Mouse (Mus musculus): ENCODE data around the gene Mnat1. TPM values are rescaled to one million over a fixed set of nuclear protein-coding genes. Genes with fewer than 3 reads are reported as not detected.

Mnat1 gene
- polyA plus RNA-seq, 1 experiment = 30.9 TPM

GRCm38 (mm10) chr12:73266597-73266996 lies 143.1 kb downstream of the Mnat1 start:
- TF ChIP-seq CEBPB (IDR thresholded peaks at IDR 0.05; ENCODE audit: low read depth) (no peak), USF1 (IDR thresholded peaks at IDR 0.05; ENCODE audit: low read depth) (no peak), MYOD1 (IDR thresholded peaks at IDR 0.05; ENCODE audit: control insufficient read depth, insufficient read length, low read depth) (no peak), MAX (IDR thresholded peaks at IDR 0.05) (no peak)
- Histone ChIP-seq H3K27me3 (ENCODE audit: control insufficient read depth, insufficient read depth, insufficient read length) (no peaks in the 10 kb centered on the region), H3K79me2 (ENCODE audit: control insufficient read depth, insufficient read depth) (no peaks in the 10 kb centered on the region), H3ac (ENCODE audit: control insufficient read depth, insufficient read length, low read depth) (no peak overlapping the region), H3K36me3 (ENCODE audit: control insufficient read depth, insufficient read depth) (no peaks in the 10 kb centered on the region), H3K79me3 (ENCODE audit: low read depth) (peaks cover 2% of the 10 kb centered on the region), H3K4me3 (ENCODE audit: insufficient read depth, poor library complexity, severe bottlenecking) (no peak overlapping the region)

DNA sequence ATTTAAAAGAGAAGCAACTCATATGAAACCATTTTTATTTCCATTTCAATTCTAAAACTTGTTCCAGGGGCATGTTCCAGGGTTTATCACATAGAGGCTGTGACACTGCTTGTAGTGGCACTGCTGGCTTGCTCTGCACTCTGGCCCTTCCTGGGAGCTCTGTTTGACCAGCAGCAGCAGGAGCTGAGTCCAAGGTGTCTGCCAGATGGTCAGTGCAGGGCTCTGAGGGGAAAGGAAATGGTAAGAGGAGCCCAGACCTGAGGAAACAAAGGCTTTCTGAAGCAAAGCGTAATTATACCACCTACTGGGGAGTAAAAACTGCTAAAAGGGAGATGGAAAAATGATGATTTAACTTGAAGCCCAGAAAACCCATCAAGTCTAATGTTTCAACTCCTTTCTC lies 145.0 kb downstream of the Mnat1 start:
- H3ac ChIP-seq (ENCODE audit: control insufficient read depth, insufficient read length, low read depth) = no peak overlapping the region
- H3K79me3 ChIP-seq (ENCODE audit: low read depth) = peaks cover under 1% of the 10 kb centered on the region
- peaks cover 9% of the 10 kb centered on the region for H3K36me3 ChIP-seq (ENCODE audit: control insufficient read depth, insufficient read depth)
- no peaks in the 10 kb centered on the region for H3K79me2 ChIP-seq (ENCODE audit: control insufficient read depth, insufficient read depth)
- no peaks in the 10 kb centered on the region for H3K27me3 ChIP-seq (ENCODE audit: control insufficient read depth, insufficient read depth, insufficient read length)
- TF ChIP-seq FOSL1 (IDR thresholded peaks at IDR 0.05; ENCODE audit: insufficient read depth, low read length, poor library complexity, severe bottlenecking) (no peak), MAX (IDR thresholded peaks at IDR 0.05) (no peak), MYOD1 (IDR thresholded peaks at IDR 0.05; ENCODE audit: control insufficient read depth, insufficient read length, low read depth) (no peak), CTCF (IDR thresholded peaks at IDR 0.05; ENCODE audit: control insufficient read depth, insufficient read depth, insufficient read length) (no peak), CEBPB (IDR thresholded peaks at IDR 0.05; ENCODE audit: low read depth) (no peak), USF1 (IDR thresholded peaks at IDR 0.05; ENCODE audit: low read depth) (no peak), MYOG (IDR thresholded peaks at IDR 0.05; ENCODE audit: control insufficient read depth, extremely low read depth, insufficient read length) (no peak)
- no peak overlapping the region for H3K4me3 ChIP-seq (ENCODE audit: insufficient read depth, poor library complexity, severe bottlenecking)

DNA sequence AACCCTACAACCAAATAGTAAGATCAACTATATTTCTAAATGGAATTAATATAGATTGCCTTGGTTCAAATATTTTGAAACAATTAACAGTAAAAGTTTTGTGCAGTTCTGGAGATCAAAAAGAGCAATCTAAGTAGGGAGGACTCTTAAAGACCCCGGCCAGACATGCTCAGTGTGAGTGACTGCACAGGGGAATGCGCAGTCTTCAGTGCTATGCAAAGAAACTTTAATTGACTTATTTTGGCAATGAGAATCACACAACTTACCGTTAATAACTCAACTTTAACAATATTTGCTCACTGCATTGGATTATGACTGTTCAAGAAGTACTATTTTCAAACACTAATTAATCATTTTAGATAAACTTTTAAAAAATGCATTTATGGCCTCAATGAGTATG lies 146.0 kb downstream of the Mnat1 start:
- no peaks in the 10 kb centered on the region for H3K79me2 ChIP-seq (ENCODE audit: control insufficient read depth, insufficient read depth)
- H3K79me3 ChIP-seq (ENCODE audit: low read depth) = no peaks in the 10 kb centered on the region
- H3ac ChIP-seq (ENCODE audit: control insufficient read depth, insufficient read length, low read depth) = no peak overlapping the region
- peaks cover 15% of the 10 kb centered on the region for H3K36me3 ChIP-seq (ENCODE audit: control insufficient read depth, insufficient read depth)
- no peak for TF ChIP-seq MAX (IDR thresholded peaks at IDR 0.05)
- no peak overlapping the region for H3K4me3 ChIP-seq (ENCODE audit: insufficient read depth, poor library complexity, severe bottlenecking)
- no peaks in the 10 kb centered on the region for H3K27me3 ChIP-seq (ENCODE audit: control insufficient read depth, insufficient read depth, insufficient read length)

- Histone ChIP-seq H3K27me3 (ENCODE audit: control insufficient read depth, insufficient read depth, insufficient read length) (no peaks in the 10 kb centered on the region), H3ac (ENCODE audit: control insufficient read depth, insufficient read length, low read depth) (no peak overlapping the region), H3K4me3 (ENCODE audit: insufficient read depth, poor library complexity, severe bottlenecking) (no peak overlapping the region), H3K79me2 (ENCODE audit: control insufficient read depth, insufficient read depth) (no peaks in the 10 kb centered on the region), H3K36me3 (ENCODE audit: control insufficient read depth, insufficient read depth) (peaks cover 19% of the 10 kb centered on the region), H3K79me3 (ENCODE audit: low read depth) (no peaks in the 10 kb centered on the region)
- TF ChIP-seq USF1 (IDR thresholded peaks at IDR 0.05; ENCODE audit: low read depth) (no peak), MYOD1 (IDR thresholded peaks at IDR 0.05; ENCODE audit: control insufficient read depth, insufficient read length, low read depth) (peak; percentile 79), MYOG (IDR thresholded peaks at IDR 0.05; ENCODE audit: control insufficient read depth, extremely low read depth, insufficient read length) (no peak)
These were observed 146.4 kb downstream of the Mnat1 start for GRCm38 (mm10) chr12:73269933-73270332.

DNA sequence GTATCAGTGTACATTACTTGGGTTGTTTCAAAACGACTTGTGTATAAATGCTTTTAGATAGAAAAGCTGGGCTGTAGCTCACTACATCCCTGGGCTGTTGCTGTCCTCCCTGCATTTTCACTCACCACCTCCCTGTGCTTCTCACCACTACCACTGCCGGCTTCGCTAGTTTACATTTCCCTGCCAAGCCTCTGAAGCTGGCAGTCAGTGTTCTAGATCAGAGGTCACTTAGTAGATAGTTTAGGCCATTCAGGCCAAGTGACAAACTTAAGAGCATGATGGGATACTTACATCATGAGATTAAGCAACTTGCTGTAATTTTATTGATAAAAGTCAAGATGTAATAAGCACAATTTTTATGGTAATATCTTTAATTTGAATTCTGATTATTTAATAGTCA lies 151.4 kb downstream of the Mnat1 start:
- Histone ChIP-seq H3ac (ENCODE audit: control insufficient read depth, insufficient read length, low read depth) (no peak overlapping the region), H3K4me3 (ENCODE audit: insufficient read depth, poor library complexity, severe bottlenecking) (no peak overlapping the region), H3K36me3 (ENCODE audit: control insufficient read depth, insufficient read depth) (peaks cover 48% of the 10 kb centered on the region), H3K27me3 (ENCODE audit: control insufficient read depth, insufficient read depth, insufficient read length) (no peaks in the 10 kb centered on the region), H3K79me2 (ENCODE audit: control insufficient read depth, insufficient read depth) (no peaks in the 10 kb centered on the region), H3K79me3 (ENCODE audit: low read depth) (no peaks in the 10 kb centered on the region)
- TF ChIP-seq USF1 (IDR thresholded peaks at IDR 0.05; ENCODE audit: low read depth) = no peak
- no peak for TF ChIP-seq MYOG (IDR thresholded peaks at IDR 0.05; ENCODE audit: control insufficient read depth, extremely low read depth, insufficient read length)
- no peak for TF ChIP-seq MYOD1 (IDR thresholded peaks at IDR 0.05; ENCODE audit: control insufficient read depth, insufficient read length, low read depth)
- TF ChIP-seq MAX (IDR thresholded peaks at IDR 0.05) = no peak
- TF ChIP-seq FOSL1 (IDR thresholded peaks at IDR 0.05; ENCODE audit: insufficient read depth, low read length, poor library complexity, severe bottlenecking) = no peak
- TF ChIP-seq CEBPB (IDR thresholded peaks at IDR 0.05; ENCODE audit: low read depth) = no peak
- no peak for TF ChIP-seq CTCF (IDR thresholded peaks at IDR 0.05; ENCODE audit: control insufficient read depth, insufficient read depth, insufficient read length)

- H3K79me2 ChIP-seq (ENCODE audit: control insufficient read depth, insufficient read depth) = peaks cover 83% of the 10 kb centered on the region
- no peaks in the 10 kb centered on the region for H3K27me3 ChIP-seq (ENCODE audit: control insufficient read depth, insufficient read depth, insufficient read length)
- peak within 1 kb of the TSS; percentile 88 for H3ac ChIP-seq (ENCODE audit: control insufficient read depth, insufficient read length, low read depth)
- TF ChIP-seq CEBPB (IDR thresholded peaks at IDR 0.05; ENCODE audit: low read depth) (no peak), MAX (IDR thresholded peaks at IDR 0.05) (peak; percentile 91)
- peaks cover 57% of the 10 kb centered on the region for H3K79me3 ChIP-seq (ENCODE audit: low read depth)
- peak within 1 kb of the TSS; percentile 94 for H3K4me3 ChIP-seq (ENCODE audit: insufficient read depth, poor library complexity, severe bottlenecking)
- H3K36me3 ChIP-seq (ENCODE audit: control insufficient read depth, insufficient read depth) = peaks cover 38% of the 10 kb centered on the region
These were observed 163.0 kb downstream of the Mnat1 start, which contains the start of the genes Trmt5 and Slc38a6 for GRCm38 (mm10) chr12:73286287-73287092. TSS of gene Trmt5 (minus strand) at chr12:73286710. TSS of gene Slc38a6 (plus strand) at chr12:73286779.

Measured in C2C12 (cell line).